Mouse (Mus musculus): Measurements from ENCODE around the gene Sh3kbp1. TPM values are rescaled to one million over a fixed set of nuclear protein-coding genes. Genes with fewer than 3 reads are reported as not detected.
A peak's percentile ranks its signal among the peaks of the same experiment; 100 is the strongest.

Gene Sh3kbp1
- total RNA-seq, 1 experiment from 2014 or later: 78.7 TPM

GRCm38 (mm10) chrX:159810469-159810868 is 183.4 kb downstream of the Sh3kbp1 start:
- peak; percentile 45; the same call in 1 of the 2 replicates for ATAC-seq (replicated peaks; ENCODE audit: low read depth, poor library complexity, severe bottlenecking)

GRCm38 (mm10) chrX:159817508-159817907 is 190.4 kb downstream of the Sh3kbp1 start:
- no peak for ATAC-seq (replicated peaks; ENCODE audit: low read depth, poor library complexity, severe bottlenecking)

- no peak for ATAC-seq (replicated peaks; ENCODE audit: low read depth, poor library complexity, severe bottlenecking)
Measured at GRCm38 (mm10) chrX:159828135-159828534, 201.1 kb downstream of the Sh3kbp1 start.

- ATAC-seq (replicated peaks; ENCODE audit: low read depth, poor library complexity, severe bottlenecking): peak; percentile 71
Measured at GRCm38 (mm10) chrX:159829192-159829852, 202.2 kb downstream of the Sh3kbp1 start.

- ATAC-seq (replicated peaks; ENCODE audit: low read depth, poor library complexity, severe bottlenecking): no peak
Measured at GRCm38 (mm10) chrX:159831176-159831575, 204.1 kb downstream of the Sh3kbp1 start.

- ATAC-seq (replicated peaks; ENCODE audit: low read depth, poor library complexity, severe bottlenecking): no peak
Measured at GRCm38 (mm10) chrX:159835239-159835638, 208.2 kb downstream of the Sh3kbp1 start.

GRCm38 (mm10) chrX:159837379-159837778 is 210.3 kb downstream of the Sh3kbp1 start:
- peak; percentile 99 for ATAC-seq (replicated peaks; ENCODE audit: low read depth, poor library complexity, severe bottlenecking)

- ATAC-seq (replicated peaks; ENCODE audit: low read depth, poor library complexity, severe bottlenecking): no peak
Measured at GRCm38 (mm10) chrX:159839786-159840185, 212.7 kb downstream of the Sh3kbp1 start.

GRCm38 (mm10) chrX:159840225-159840624 is 213.2 kb downstream of the Sh3kbp1 start:
- no peak for ATAC-seq (replicated peaks; ENCODE audit: low read depth, poor library complexity, severe bottlenecking)

- ATAC-seq (replicated peaks; ENCODE audit: low read depth, poor library complexity, severe bottlenecking): no peak
Measured at GRCm38 (mm10) chrX:159850722-159851121, 223.7 kb downstream of the Sh3kbp1 start.

GRCm38 (mm10) chrX:159856866-159857265 is 229.8 kb downstream of the Sh3kbp1 start:
- no peak for ATAC-seq (replicated peaks; ENCODE audit: low read depth, poor library complexity, severe bottlenecking)

- no peak for ATAC-seq (replicated peaks; ENCODE audit: low read depth, poor library complexity, severe bottlenecking)
Measured at GRCm38 (mm10) chrX:159858126-159858525, 231.1 kb downstream of the Sh3kbp1 start.

GRCm38 (mm10) chrX:159860841-159861530 is 233.9 kb downstream of the Sh3kbp1 start:
- no peak for ATAC-seq (replicated peaks; ENCODE audit: low read depth, poor library complexity, severe bottlenecking)

- ATAC-seq (replicated peaks; ENCODE audit: low read depth, poor library complexity, severe bottlenecking): no peak
Measured at GRCm38 (mm10) chrX:159867660-159868059, 240.6 kb downstream of the Sh3kbp1 start.

- no peak for ATAC-seq (replicated peaks; ENCODE audit: low read depth, poor library complexity, severe bottlenecking)
Measured at GRCm38 (mm10) chrX:159872521-159872920, 245.4 kb downstream of the Sh3kbp1 start.

- no peak for ATAC-seq (replicated peaks; ENCODE audit: low read depth, poor library complexity, severe bottlenecking)
Measured at GRCm38 (mm10) chrX:159877770-159878169, 250.7 kb downstream of the Sh3kbp1 start.

- 0 out of 2 replicates have a peak, but pooled peaks have one; percentile 36 for ATAC-seq (replicated peaks; ENCODE audit: low read depth, poor library complexity, severe bottlenecking)
Measured at GRCm38 (mm10) chrX:159879455-159879854, 252.4 kb downstream of the Sh3kbp1 start.

GRCm38 (mm10) chrX:159881576-159881975 is 254.5 kb downstream of the Sh3kbp1 start:
- ATAC-seq (replicated peaks; ENCODE audit: low read depth, poor library complexity, severe bottlenecking): no peak

GRCm38 (mm10) chrX:159896536-159896935 is 269.5 kb downstream of the Sh3kbp1 start:
- no peak for ATAC-seq (replicated peaks; ENCODE audit: low read depth, poor library complexity, severe bottlenecking)

GRCm38 (mm10) chrX:159898110-159898509 is 271.0 kb downstream of the Sh3kbp1 start:
- ATAC-seq (replicated peaks; ENCODE audit: low read depth, poor library complexity, severe bottlenecking): no peak

- ATAC-seq (replicated peaks; ENCODE audit: low read depth, poor library complexity, severe bottlenecking): no peak
Measured at GRCm38 (mm10) chrX:159899121-159899520, 272.0 kb downstream of the Sh3kbp1 start.

Data from common myeloid progenitor, adult 5-6 weeks (primary cell).